Mouse (Mus musculus) natural killer cell, adult 2 months (primary cell): ENCODE measurements around the gene Hypk.
A peak's percentile ranks its signal among the peaks of the same experiment; 100 is the strongest.

Experiments used
- DNase-seq, 2 experiments: peaks; one replicate each; pipeline ENCODE4 v3.0.0; 2022; ENCODE audit warnings: low spot score in 2 of 2

Gene Hypk

GRCm38 (mm10) chr2:121452990-121453389, at the start of gene Hypk:
Gene Hypk (plus strand): TSS chr2:121453290.
- DNase-seq, result no peak

GRCm38 (mm10) chr2:121403296-121403695, 49.8 kb upstream of the Hypk start:
- no peak for DNase-seq

GRCm38 (mm10) chr2:121408160-121408559, 44.9 kb upstream of the Hypk start:
- peak; percentile 41 to 71 for DNase-seq

GRCm38 (mm10) chr2:121412843-121413386, 40.2 kb upstream of the Hypk start:
- DNase-seq, result no peak

- peak; percentile 91 to 92 for DNase-seq
These were observed 39.6 kb upstream of the Hypk start, which contains the start of the genes Pdia3 and Catsper2 for GRCm38 (mm10) chr2:121413387-121414042. Gene Pdia3 (plus strand): TSS chr2:121413775. Gene Catsper2 (minus strand): TSS chr2:121413792.

DNA sequence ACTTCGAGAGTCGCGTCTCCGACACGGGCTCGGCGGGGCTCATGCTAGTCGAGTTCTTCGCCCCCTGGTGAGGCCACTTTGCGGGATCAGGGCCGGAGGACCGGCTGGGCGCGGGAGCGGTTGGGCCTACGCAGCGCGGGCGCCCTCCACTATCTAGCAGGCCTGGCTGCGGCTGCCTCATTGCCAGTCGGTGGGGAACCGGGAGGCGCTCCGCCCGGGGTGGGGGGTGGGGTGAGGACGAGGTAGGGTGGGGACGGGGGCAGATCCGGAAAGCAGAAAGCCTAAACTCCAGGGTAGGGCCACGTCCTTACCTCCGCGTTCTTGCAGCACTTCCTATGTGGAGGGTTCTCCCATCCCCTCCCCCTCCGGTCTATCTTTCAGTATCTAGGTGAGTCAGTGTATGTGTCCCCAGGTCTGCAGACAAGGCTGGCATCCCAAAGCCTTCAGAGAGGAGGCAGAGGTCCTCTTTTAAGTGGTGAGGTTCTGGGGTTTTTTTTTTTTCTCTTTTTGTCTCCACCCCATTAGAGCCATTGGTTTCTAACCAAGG, 38.9 kb upstream of the Hypk start:
- peak; percentile 43 to 50 for DNase-seq

- DNase-seq, result no peak
These were observed 38.0 kb upstream of the Hypk start for GRCm38 (mm10) chr2:121415103-121415502.

GRCm38 (mm10) chr2:121415591-121415990, 37.5 kb upstream of the Hypk start:
- DNase-seq, result no peak

- no peak for DNase-seq
These were observed 36.7 kb upstream of the Hypk start for GRCm38 (mm10) chr2:121416356-121416755.

DNA sequence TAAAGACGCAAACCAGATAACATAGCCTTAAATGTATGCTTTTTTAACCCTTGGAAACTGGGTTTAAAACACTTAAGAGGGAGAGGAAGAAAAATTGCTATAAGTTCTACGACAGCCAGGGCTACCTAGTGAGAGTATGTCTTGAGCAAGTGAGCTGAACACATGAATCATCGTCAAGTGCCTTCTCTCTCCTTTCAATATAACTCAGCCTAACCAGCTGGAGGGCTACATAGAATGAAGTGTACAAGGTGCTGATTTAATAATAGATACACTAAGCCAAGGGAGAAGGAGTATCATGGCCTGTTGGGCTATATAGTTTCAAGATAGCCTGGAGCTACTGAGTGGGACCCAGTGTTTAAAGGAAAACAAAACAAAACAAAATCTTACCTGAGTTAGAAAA, 34.6 kb upstream of the Hypk start:
- no peak for DNase-seq

DNA sequence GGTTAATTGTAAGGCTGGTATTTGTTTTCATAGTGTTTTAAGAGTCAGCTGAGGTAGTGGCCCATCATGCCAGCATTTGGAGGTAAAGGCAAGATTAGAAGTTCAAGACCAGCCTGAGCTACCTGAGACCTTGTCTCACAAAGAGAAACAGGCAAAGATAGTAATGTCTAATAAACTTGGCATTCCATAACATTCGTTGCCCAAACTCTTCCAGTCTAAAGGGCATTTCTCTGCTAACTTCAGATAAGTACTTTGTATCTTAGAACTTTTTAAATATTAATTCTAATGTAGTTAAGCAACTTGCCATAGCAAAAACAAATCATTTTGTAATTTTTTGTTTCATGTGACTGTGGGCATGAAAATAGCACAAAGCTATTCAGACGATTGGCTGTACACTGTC, 29.9 kb upstream of the Hypk start:
- no peak for DNase-seq

- DNase-seq, result no peak
These were observed 27.2 kb upstream of the Hypk start for GRCm38 (mm10) chr2:121425890-121426289.

- DNase-seq, result no peak
These were observed 18.2 kb upstream of the Hypk start for GRCm38 (mm10) chr2:121434854-121435253.

DNA sequence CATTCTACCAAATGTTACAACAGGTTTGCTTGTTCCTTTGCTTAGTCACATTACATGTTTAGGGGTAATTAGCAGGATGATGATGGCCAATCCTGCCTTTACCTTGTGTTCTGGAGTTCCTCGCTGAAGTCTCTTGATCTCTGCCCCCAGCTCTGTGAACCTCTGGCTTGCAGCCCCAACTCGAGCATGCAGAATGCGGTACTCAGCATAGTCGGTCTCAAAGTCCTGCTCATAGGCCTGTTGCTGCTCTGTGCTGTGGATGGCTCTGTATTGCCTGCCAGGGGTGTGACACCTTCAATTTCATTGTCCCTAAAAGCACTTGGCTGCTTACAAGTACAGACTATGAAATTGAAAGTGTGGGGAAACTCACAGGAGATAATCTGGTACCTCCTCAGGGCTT, 13.3 kb upstream of the Hypk start:
- DNase-seq, result no peak

GRCm38 (mm10) chr2:121440834-121441605, 12.1 kb upstream of the Hypk start:
- no peak for DNase-seq

DNA sequence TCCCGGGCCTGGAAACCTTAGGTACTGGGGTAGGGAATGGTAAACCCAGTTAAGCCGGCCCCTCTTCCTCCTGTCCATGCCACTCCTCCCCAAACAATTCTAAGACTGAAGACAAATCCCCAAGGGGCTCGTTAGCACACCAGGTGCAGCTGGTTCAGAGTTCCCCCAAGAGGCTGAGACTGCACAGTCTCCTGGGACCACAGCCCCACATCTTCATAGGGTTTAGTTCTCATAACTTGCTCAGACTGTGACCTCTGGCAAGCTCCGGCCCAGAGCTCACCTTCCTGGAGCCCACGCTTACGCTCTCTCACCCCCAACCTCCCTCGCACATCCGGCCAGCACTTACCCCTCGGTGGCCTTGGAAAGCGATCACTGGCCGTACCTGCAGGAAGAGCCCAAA, 11.3 kb upstream of the Hypk start:
- DNase-seq, result peak in 1 of 2 experiments; percentile 66

- DNase-seq, result peak; percentile 70 to 74
These were observed 10.6 kb upstream of the Hypk start for GRCm38 (mm10) chr2:121442259-121443067.

GRCm38 (mm10) chr2:121443068-121443349, 10.1 kb upstream of the Hypk start:
- DNase-seq, result no peak

DNA sequence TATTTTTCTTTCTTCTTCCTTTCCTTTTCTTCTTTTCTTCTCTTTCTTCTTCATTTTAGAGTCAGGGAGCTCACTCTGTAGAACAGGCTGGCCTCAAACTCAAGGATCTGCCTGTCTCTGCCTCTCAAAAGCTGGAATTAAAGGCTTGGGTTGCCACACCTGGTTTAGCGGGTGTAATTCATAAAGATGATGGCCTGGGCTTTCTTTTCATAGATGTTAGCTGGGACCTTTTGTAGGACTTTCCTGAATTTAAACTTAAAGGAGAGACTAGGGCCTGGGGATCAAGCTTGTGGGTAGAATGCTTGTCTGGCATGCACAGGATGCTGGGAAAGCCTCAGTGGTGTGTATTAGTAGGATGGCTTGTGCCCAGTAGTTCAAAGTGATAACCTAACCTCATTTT, 8.9 kb upstream of the Hypk start, which contains the start of gene Ell3:
Gene Ell3 (minus strand): TSS at position 101 of the 400 bp plus-strand sequence.
- no peak for DNase-seq

- no peak for DNase-seq
These were observed 8.0 kb upstream of the Hypk start for GRCm38 (mm10) chr2:121445117-121445516.

GRCm38 (mm10) chr2:121446506-121446905, 6.6 kb upstream of the Hypk start:
- no peak for DNase-seq

DNA sequence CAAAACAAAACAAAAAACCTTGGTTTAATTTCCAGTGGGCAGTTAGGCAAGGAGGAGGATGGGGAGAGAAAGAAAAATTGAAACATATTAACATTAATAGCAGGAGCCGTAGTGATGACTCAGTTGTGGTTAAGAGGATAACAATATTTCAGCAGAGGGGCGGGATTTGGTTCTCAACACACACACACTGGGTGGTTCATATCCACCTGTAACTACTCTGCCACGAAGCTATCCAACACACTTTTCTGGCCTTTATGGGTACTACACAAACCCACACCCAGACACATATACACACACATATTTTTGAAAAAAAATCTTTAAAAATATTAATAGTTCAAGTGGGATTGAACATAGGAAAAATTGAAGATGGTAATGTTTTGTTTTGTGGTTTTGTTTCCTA, 6.1 kb upstream of the Hypk start:
- DNase-seq, result no peak
